7 mouse cellular contexts compared by ENCODE assay signal in genomic region chr9:108094184-108094941, GRCm38 (mm10). TPM values are rescaled to one million over a fixed set of nuclear protein-coding genes. Genes with fewer than 3 reads are reported as not detected.
DNase-seq lines count a peak whose midpoint lies in the region; ATAC-seq lines count a peak whose summit lies in the region.

Gene Apeh, minus strand, starts transcription at chr9:108094606.

- peaks cover 12% of the 10 kb centered on the region; the same call in 1 of the 2 replicates for H3K4me1 ChIP-seq in embryonic facial prominence, embryonic 12.5 days
- H3K4me1 ChIP-seq in limb, embryonic 11.5 days (ENCODE audit: control insufficient read depth, insufficient read depth, low read length) = peaks cover 9% of the 10 kb centered on the region
- H3K4me1 ChIP-seq in midbrain, embryonic 14.5 days (ENCODE audit: control insufficient read depth, insufficient read depth, low read length) = peaks cover 11% of the 10 kb centered on the region; the same call in 1 of the 2 replicates

- H3K9me3 ChIP-seq in embryonic facial prominence, embryonic 12.5 days = no peaks in the 10 kb centered on the region
- H3K9me3 ChIP-seq in limb, embryonic 11.5 days (ENCODE audit: control insufficient read depth, low read length) = no peaks in the 10 kb centered on the region
- H3K9me3 ChIP-seq in midbrain, embryonic 14.5 days (ENCODE audit: control insufficient read depth, low read length) = no peaks in the 10 kb centered on the region

- peak within 1 kb of the TSS; percentile 71 for H3K4me3 ChIP-seq in embryonic facial prominence, embryonic 12.5 days
- H3K4me3 ChIP-seq in limb, embryonic 11.5 days (ENCODE audit: low read depth, low read length) = peak within 1 kb of the TSS; percentile 88
- peak within 1 kb of the TSS; percentile 53 for H3K4me3 ChIP-seq in midbrain, embryonic 14.5 days (replicated peaks; ENCODE audit: low read depth, low read length)

- peak; percentile 96 for DNase-seq in adrenal gland, postnatal 25 days
- peak; percentile 99 for DNase-seq in heart, adult 11 months
- peak; percentile 98 for DNase-seq in kidney, adult 18-20 months
- peak; percentile 97 for DNase-seq in limb, embryonic 11.5 days (ENCODE audit: low spot score)
- DNase-seq in midbrain, embryonic 14.5 days = peak; percentile 93
- peak; percentile 96 to 98 for DNase-seq in spleen, adult 18-20 months

- peak within 1 kb of the TSS; percentile 96 for H3K4me2 ChIP-seq in embryonic facial prominence, embryonic 12.5 days (replicated peaks)
- peak within 1 kb of the TSS; percentile 93 for H3K4me2 ChIP-seq in limb, embryonic 11.5 days (ENCODE audit: low read depth, severe bottlenecking)
- peak within 1 kb of the TSS; percentile 90 for H3K4me2 ChIP-seq in midbrain, embryonic 14.5 days (ENCODE audit: low read length)

- 1% methylated on average over 52 of the region's 52 CpGs for WGBS in embryonic facial prominence, embryonic 12.5 days
- under 1% methylated on average over 52 of the region's 52 CpGs for whole genome bisulfite sequencing in limb, embryonic 11.5 days
- under 1% methylated on average over 52 of the region's 52 CpGs for WGBS in midbrain, embryonic 14.5 days

- peak within 1 kb of the TSS; percentile 64 for H3K9ac ChIP-seq in embryonic facial prominence, embryonic 12.5 days
- peak within 1 kb of the TSS; percentile 85 for H3K9ac ChIP-seq in limb, embryonic 11.5 days (ENCODE audit: low read length)
- peak within 1 kb of the TSS; percentile 70 for H3K9ac ChIP-seq in midbrain, embryonic 14.5 days (replicated peaks; ENCODE audit: low read length)

- peak within 1 kb of the TSS; percentile 86 for H3K27ac ChIP-seq in embryonic facial prominence, embryonic 12.5 days
- peak within 1 kb of the TSS; percentile 82 for H3K27ac ChIP-seq in limb, embryonic 11.5 days (replicated peaks; ENCODE audit: low read depth, low read length)
- H3K27ac ChIP-seq in midbrain, embryonic 14.5 days (replicated peaks; ENCODE audit: low read depth, low read length) = peak within 1 kb of the TSS; percentile 67

- H3K27me3 ChIP-seq in embryonic facial prominence, embryonic 12.5 days = no peaks in the 10 kb centered on the region
- no peaks in the 10 kb centered on the region for H3K27me3 ChIP-seq in limb, embryonic 11.5 days (ENCODE audit: control insufficient read depth, insufficient read depth, low read length)
- no peaks in the 10 kb centered on the region for H3K27me3 ChIP-seq in midbrain, embryonic 14.5 days (ENCODE audit: control insufficient read depth, insufficient read depth, low read length)

- ATAC-seq in embryonic facial prominence, embryonic 12.5 days (ENCODE audit: insufficient number of reproducible peaks, insufficient read depth, low FRiP score, low TSS enrichment) = peak; percentile 94
- ATAC-seq in limb, embryonic 11.5 days (ENCODE audit: insufficient number of reproducible peaks, low FRiP score, low TSS enrichment, low read depth) = peak; percentile 92
- peak; percentile 92 for ATAC-seq in midbrain, embryonic 14.5 days (ENCODE audit: low FRiP score, low TSS enrichment)

- H3K36me3 ChIP-seq in embryonic facial prominence, embryonic 12.5 days = peaks cover 33% of the 10 kb centered on the region
- peaks cover 9% of the 10 kb centered on the region for H3K36me3 ChIP-seq in limb, embryonic 11.5 days (ENCODE audit: control insufficient read depth, insufficient read depth, low read length)
- H3K36me3 ChIP-seq in midbrain, embryonic 14.5 days (ENCODE audit: control insufficient read depth, insufficient read depth, low read length) = peaks cover 54% of the 10 kb centered on the region

RNA-seq across cellular contexts. Expression of gene Apeh, which starts in this region (rescaled TPM):
- 100 and 123 TPM in 2 replicates for total RNA-seq in adrenal gland, postnatal 25 days (2021)
- 54.7 and 55.0 TPM in 2 replicates for polyA plus RNA-seq in embryonic facial prominence, embryonic 12.5 days (2016; fragmentation: Nextera tagmentation; extraction: Ambion mirVana)
- polyA plus RNA-seq in limb, embryonic 11.5 days (2014; fragmentation: Nextera tagmentation; extraction: Ambion mirVana) = 56.3 and 63.4 TPM in 2 replicates
- 38.0 and 43.8 TPM in 2 replicates for polyA plus RNA-seq in midbrain, embryonic 14.5 days (2014; fragmentation: Nextera tagmentation; extraction: Ambion mirVana)

Comparison
In these comparisons a context has a peak if more than half of its experiments do, and no peak if none do; other contexts are left out.
1. Peak in every context shown above with its lines: DNase-seq, ATAC-seq, H3K4me3 ChIP-seq and H3K27ac ChIP-seq.